Mouse (Mus musculus): ENCODE measurements around the gene Gm826.
A peak's percentile ranks its signal among the peaks of the same experiment; 100 is the strongest.

Gene Gm826

DNA sequence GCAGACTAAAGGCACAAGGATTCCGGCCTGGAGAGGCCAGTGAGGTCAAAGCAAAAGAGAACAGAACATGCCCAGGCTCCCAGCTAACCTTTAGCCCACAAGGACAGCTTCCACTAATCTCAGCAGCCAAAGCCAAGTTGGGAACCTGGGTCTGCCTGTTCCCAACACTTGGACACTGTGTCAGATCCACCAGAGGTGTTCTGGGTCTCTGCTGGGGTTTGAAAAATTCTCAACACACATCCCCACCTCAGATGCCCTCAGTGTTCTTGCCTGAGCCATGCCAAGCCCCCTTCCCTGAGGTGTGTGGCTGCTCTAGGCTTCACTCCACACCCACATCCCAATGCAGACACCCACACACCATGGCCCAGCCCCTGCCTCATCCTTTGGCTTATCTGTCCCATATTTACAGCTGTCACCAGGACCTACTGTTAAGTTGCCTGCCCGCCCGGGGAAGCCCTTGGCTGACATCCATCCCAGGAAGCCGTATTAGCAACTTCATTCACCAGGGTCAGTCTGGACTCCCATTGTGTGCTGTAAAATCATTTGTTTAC, at the start of gene Gm826:
TSS of gene Gm826 (minus strand) at position 52 of the 551 bp plus-strand sequence.
- DNase-seq (ENCODE audit: low spot score), result no peak

DNA sequence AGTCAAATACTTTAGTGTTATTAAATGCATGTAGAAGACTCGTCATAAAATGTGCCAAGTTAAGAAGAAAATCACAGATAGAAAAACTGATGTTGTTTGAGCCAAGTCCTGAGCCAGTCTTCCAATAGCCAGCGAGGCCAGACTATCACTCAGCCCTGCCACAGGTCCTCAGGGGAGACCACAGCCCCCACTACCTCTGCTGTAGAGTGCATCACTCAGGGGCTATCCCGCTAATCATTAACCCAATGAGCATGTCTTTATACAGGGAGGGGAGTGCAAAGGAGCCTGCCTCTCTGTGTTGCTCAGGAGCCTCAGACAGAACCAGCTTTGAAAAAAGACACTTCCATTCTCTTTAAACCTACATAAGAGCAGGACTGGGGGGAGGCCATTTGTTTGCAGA, 49.5 kb upstream of the Gm826 start:
- no peak for DNase-seq (ENCODE audit: low spot score)

DNA sequence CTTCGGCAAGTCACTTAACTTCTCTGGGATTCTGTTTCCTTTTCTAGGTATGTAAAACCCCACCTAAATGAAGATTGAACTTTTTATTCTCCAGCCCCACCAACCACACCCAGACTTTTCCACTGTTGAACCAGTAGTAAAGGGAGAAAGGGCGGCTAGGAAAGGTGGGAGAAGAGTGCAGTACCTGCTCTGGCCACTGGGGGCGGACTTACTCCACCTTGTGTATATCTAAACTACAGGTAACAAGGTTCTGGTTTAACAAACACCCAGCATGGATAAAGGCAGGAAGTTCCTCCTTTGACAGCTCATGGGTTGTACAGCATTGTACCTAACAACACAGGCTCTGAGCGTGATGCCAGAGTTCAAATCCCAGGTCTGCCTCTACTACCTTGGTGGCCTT, 44.3 kb upstream of the Gm826 start:
- no peak for DNase-seq (ENCODE audit: low spot score)

DNA sequence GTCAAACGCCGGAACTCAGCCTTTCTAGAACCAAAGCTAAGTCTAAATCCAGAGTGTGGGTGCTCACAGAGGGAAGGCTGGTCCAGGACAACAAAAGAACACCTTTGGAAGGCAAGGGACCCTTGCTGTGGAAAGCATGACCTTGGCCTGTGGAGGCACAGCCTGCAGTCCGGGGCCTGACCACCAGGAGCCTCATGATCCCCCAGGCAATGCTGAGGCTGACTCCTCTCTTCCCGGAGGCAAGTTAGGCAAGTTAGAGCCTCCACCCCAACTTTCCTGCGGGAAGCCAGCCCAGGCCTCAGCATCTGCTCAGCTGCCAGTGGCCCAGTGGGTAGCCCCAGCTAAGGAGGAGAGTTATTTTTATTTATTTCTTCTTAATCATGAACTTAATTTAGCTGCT, 42.3 kb upstream of the Gm826 start:
- DNase-seq (ENCODE audit: low spot score), result no peak

DNA sequence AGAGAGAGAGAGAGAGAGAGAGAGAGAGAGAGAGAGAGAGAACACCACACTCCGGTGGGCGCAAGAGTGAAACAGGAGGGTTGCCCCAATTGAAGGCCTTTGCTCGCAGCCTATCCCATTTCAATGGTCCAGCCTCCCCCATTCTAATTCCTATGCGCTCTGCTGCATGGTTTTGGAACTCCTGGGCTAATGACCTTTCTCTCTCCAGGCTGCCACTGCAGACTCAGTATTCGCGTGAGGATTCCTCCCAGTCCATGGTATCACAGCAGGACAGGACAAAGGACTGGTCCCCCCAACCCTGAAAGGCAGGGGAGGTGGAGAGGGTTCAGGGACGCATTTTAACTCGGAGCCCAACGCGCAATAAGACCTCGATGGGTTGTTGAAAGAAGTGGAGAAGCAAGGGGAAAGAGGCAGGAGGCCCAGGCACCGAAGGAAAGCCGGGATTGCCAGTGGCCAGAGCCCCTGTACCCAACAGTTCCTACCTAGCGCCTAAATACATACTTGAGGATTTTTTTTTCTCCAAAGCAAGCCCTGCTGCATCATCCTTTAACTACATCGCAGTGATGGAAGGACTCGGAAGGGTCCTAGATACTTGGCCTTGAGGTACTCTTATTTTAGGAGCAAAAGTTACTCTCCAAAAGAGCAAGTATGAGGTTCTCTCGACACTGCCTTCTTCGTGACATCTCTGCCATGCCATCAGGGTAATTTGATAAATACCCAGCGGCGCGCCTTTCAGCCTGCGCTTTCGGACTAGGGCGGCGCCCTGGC, 35.9 kb upstream of the Gm826 start:
- DNase-seq (ENCODE audit: low spot score), result no peak

DNA sequence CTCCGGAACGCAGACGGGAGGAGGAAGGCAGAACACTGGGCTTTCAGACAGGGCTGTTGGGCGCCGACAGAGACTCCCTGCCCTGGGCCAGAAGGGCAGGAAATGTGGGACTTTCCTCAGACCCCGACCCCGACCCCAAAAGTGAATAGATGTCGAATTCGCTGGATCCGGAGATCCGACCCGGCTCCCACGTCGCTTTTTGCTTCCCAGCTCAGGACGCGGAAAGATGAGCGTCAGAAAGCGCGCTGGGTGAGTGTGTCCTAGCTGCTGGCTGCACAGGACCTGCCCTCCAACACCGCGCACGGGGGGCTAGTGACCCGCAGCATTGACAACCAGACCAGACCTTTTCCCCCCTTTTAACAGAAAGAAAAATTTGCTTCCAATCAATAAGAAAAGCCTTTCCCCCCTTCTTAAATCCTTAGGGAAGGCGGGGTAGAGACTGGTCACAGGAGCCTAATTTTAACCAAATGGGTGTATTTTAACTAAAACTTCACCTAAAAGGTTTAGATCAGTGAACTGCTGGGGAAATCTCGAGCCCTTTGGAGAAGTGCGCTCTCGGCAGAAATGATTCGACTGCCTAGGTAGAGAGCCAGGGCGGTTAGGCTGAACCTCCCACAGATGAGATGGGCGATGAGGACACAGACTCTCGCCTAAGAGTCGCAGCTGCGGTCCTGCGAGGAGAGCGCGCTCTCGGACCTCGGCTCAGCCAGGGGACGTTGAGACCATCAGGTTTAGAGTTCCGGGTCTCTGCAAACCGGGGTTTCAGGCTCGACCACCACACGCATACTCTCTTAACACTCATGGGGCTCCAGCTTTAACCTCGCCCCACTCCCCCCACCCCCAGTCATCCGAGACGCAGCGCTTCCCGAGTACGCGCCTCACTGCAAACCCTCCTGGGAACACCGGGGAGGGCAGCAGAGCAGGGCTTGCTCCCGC, 34.7 kb upstream of the Gm826 start:
- DNase-seq (ENCODE audit: low spot score), result no peak

DNA sequence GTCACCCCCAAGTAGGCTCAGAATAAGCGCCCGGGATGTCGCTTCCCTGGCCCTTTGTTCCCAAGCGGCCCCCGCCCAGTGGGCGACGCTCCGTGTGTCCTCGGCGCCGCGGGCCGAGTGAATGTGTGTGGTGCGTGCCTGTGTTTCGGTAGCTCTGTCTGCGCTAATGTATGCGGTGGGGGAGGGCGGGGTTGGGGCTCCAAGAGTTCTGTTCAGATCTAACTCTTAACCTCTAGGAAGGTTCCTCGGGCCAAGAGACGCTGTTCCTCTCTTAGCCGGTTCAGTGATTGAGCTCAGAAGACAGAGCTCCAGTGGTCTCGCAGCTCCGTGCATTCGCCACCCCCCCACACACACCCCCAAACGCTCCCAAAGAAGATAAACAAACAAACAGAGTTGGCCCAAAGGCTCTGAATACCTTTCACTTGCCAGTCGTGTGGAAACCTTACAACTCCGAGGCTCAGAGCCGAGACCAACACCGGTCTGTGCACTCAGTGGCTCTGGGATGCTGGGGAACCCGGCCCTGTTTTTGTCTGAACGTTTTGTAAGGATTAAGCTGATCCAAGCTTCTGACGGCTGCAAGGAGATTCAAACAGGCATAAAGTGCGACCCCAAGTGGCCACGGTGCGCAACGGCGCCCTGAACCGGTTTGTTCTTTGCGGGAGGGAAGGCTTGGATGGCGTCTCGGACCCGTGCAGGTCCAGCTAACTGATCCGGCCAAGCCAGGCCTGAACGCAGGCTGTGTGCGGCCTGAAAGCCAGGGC, 33.7 kb upstream of the Gm826 start:
- DNase-seq (ENCODE audit: low spot score), result peak; percentile 67

DNA sequence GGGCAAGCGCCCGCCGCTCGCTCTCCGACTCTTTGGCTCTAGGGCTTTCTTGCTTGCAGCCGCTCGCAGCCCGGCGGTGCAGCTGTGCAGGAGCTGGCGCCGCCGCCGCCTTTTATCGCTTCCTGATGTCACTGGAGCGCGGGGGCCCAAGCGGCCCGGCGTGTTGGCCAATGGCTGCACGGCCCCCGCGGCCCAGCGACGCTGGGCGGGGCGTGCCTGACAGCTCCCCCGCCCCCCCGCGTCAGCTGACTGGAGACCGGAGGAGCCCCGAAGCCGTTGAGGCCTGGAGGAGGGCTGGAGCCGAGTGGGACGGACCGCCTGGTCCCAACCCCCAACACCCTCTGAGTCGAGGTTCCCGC, 33.0 kb upstream of the Gm826 start, which contains the start of gene Mafb:
TSS of gene Mafb (minus strand) at position 86 of the 359 bp plus-strand sequence.
- peak; percentile 73 for DNase-seq (ENCODE audit: low spot score)

DNA sequence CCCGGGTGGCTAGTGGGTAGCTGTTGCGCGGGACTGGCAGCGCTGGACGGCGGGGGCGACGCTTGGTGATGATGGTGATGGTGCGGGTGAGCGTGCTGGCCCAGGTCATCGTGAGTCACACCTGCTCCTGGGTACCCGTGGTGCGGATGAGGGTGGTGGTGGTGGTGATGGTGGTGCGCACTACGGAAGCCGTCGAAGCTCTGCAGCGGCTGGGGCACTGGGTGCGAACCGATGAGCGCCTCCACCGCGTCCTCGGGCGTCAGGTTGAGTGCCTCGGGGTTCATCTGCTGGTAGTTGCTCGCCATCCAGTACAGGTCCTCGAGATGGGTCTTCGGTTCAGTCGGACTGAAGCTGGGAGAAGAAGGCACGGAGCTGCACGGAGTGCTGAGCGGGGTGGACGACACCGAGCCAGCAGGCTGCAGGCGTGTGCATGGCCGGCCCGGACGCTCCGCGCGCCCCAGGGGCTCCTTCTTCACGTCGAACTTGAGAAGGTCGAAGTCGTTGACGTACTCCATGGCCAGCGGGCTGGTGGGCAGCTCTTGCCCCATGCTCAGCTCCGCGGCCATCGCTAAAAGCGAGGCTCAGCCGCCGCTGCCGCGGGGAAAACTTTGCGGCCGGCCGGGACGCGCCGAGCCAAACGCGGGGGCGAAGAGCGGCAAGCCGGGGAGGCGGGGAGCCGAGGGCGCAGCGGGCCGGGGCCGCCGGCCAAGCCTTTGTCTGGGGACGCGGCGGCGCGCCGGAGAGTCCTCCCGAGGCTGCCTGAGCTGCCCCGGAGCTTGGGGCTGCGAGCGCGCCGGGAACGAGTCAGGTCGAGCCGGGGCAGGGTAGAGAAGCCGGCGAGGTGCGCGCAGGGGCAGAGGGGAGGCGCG, 32.4 kb upstream of the Gm826 start:
- DNase-seq (ENCODE audit: low spot score), result no peak

DNA sequence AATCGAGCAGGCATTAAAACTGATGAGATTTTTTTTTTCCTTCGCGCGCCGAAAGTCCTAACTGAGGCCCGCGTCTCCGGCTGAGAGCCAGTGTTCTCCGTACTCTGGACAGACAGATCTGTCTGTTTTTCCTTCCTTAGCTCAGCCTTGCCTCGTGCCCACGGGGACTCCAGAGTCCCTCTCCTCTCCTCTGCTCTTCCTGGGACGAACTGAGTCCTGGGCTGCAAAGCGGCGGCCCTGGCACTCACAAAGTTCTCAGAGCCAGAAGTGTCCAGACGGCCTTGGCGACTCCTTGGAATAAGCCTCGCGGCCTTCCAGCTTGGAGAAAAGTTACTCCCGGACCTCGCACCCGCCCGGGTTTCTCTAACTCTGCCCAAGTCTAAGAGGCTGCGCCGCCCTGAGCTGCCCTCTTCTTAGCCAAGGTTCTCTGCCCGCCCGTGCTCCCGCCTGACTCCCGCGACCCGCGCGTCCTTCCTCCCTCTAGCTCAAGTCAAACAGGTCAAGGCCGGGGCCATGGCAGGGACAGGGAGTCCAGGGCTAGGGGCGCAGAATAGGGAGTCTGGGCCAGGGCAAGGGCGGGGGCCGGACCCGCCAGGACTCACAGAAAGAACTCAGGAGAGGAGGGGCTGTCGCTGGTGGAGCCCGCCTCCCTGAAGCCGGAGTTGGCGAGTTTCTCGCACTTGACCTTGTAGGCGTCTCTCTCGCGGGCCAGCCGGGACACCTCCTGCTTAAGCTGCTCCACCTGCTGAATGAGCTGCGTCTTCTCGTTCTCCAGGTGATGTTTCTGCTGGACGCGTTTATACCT, 31.3 kb upstream of the Gm826 start:
- DNase-seq (ENCODE audit: low spot score), result no peak

DNA sequence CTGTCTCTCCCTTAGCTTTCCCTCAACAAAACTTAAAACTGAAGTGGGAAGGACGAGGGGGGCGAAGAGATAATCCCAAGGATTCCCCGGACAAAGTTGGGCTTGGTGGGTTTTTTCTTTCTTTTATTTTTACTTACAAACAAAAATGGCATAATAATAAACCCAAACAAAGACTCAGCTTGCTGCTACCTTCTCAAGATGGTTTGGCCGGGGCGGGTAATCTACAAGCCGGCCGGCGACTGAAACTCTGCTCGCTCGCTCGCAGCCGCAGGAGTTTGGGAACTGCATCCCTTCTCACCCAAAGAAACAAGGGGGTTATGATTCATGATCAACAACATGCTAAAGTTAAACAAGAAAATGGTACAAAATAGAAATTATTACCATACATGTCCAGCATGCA, 30.7 kb upstream of the Gm826 start:
- no peak for DNase-seq (ENCODE audit: low spot score)

DNA sequence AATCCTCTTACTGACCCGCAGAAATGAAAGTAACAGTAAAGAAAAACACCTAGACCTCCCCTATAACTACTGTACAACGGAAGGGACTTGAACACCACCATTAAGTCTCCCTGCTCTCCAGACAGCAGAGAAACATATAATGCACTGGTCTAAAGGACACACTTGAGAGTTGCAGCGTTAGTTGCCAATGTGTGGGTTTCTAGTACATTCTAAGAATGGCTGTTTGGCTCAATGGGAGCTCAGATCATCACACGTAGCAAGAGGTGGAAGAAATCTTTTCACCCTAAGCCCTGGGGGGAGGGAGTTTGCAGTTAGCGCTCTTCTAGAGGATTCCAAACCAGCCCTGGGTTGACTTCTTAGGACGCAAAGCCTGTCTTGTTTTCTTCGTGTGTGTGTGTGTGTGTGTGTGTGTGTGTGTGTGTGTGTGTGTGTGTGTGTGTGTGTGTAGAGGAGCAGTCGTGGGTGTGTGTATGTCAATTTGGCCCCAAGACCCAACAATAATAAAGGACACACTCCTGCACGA, 30.2 kb upstream of the Gm826 start:
- no peak for DNase-seq (ENCODE audit: low spot score)

DNA sequence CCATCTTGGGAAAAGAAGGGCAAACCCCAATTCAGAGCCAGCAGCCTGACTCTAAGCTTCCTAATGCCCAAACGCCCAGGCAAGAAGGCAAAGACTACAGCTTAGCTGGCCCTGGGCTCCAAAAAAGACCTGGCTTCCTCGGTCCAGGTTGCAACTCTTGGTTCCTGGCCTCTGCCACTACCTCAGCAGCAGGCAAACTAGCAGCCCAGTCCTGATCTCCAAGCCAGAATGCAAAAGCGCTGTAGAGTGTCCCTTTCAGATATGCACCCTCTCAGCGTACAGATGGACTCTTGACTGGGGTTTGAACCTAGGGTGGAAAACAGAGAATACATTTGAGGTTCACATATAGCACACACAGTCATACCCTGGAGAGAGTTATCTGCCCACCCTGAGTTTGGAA, 29.2 kb upstream of the Gm826 start:
- DNase-seq (ENCODE audit: low spot score), result no peak

DNA sequence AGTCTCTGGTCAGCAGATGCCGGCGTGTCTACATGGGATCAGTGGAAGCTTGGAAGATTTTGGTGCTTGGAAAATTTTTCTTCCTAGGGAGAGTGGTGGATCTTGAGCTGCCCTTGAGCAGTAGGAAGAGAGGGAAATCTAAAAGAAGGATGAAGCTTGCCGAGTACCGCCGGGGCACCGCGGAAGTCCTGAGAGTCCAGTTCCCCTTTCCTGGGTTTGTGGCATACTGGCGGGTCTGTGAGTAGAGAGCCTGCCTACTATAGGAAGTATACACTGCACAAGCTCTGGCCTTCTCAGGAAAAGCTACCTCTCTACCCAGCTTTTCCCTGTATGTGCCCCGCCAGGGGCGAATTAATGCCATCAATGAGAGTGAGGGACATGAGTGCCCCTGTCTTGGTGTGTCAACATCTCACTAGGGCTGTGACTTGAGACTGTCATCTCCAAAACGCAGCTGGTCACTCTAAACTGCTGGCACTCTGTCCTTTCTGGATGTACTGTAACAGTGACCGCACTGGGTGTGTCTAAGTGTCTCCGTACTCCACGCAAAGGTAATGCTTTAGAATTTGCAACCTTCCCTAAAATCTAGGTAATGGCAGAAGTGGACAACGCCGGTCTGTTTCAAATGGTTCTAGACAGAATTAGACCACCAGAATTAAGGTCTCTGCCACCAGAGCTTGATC, 27.6 kb upstream of the Gm826 start:
- no peak for DNase-seq (ENCODE audit: low spot score)

DNA sequence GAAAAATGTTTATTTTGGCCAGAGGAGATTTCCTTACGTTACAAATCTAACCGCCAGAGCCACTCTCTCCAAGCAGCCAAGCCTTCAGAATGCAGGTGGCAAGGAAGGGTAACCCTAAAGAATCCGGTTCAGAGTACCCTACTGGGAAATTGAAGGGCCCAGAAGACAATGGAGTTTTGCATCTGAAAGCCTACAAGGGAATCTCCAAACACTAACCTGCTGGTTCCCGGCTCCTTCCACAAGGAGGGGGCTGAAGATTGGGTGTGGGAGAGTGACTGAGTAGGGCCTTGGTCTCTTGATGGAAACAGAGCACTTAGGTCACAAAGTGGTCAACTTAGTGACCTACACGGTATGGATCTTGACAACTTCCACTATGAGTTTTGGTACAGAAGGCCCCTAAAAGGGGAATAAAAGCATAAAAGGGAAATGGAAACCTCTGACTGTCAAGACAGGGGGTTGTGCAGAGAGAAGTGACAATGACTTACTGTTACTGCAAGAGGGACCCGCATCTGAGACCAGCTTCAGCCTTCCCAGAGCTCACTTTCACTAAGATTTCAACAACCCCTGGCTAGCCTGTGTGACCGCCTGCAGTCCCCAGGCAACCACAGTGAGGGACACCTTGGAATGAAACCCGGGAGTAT, 26.4 kb upstream of the Gm826 start:
- no peak for DNase-seq (ENCODE audit: low spot score)

DNA sequence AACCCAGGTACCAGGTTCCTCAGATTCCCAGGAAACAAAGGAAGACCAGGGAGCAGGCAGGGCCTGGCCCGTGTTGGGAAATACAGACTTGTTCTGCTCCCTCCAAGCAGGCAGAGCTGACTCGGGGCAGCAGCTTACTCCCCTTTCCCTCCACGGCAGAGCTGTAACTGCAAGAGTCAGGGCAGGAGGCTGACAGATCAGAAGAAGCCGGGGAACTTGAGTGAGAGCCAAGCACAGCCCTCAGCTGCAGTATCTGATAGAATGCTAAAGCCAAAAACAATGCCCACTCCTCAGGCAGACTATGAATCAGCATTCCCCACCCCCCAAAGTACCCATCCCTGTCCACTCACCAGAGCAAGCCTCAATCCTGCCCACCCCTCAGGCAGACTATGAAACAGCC, 24.9 kb upstream of the Gm826 start:
- peak; percentile 14 for DNase-seq (ENCODE audit: low spot score)

DNA sequence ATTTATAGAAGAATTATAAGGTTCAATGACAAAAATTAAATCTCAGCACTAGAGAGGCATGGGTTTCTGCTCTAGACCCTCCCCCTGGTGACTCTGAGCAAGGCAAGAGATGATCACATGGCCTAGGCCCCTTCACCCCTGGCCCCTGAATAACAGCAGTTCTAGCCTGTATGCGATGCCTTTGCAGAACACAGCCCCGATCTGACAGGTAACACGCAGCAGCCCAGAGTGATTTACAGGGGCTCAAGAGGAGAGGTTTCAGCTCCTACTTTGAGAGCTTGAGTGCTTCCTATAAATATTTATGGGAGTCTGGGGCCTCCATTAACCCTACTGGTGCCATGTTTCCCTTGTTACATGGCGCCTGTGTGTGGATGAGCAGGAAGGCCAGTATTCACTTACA, 23.5 kb upstream of the Gm826 start:
- no peak for DNase-seq (ENCODE audit: low spot score)

DNA sequence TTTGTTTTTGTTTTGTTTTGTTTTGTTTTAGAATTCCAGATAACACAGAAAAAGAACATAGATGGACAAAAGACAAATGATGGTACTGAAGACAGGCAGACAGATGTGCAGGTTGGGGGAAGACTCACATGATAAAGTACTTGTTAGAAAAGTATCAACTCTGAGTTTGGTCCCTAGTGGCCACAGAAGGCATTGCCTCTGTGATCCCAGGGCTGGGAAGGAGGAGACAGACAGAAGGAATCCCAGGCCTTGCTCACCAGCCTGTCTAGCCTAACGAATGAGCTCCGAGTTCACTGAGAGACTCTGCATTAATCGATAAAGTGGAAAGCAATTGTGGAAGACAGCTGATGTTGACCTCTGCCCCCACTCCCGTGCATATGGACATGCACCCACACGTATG, 22.2 kb upstream of the Gm826 start:
- no peak for DNase-seq (ENCODE audit: low spot score)

DNA sequence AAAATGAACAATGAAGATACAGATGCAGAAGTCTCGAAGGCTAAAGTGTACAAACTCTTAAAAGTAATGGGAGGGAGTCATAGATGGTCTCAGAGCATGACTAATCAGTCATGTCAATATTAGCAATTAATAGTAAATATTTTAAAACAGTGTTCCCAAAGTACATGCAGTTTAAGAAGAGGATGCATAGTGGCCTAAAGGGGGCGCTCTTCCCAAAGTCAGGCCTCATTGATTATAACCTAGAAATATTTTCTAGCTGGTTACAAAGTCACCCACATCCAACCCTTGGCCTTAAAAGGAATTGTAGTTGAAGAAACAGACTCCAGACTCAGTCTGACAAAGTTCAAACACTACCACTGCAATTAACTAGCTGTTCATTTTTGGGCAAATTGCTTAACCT, 20.4 kb upstream of the Gm826 start:
- no peak for DNase-seq (ENCODE audit: low spot score)

All from MN1 (cell line).